Mouse (Mus musculus): ENCODE data around the gene Nhlrc3. TPM values are rescaled to one million over a fixed set of nuclear protein-coding genes. Genes with fewer than 3 reads are reported as not detected.

Nhlrc3 gene
- total RNA-seq, 4 experiments from 2014 or later = 8.3 to 12.6 (median 10.9) TPM

Other genes with a start within 250 kb of the Nhlrc3 start
- 10 to 100 TPM; 23.8 to 26.5 (median 24.1) TPM for gene Proser1, start 334 bp upstream of the Nhlrc3 start, total RNA-seq (2022)
- 1 to 10 TPM in 1 of 4 experiments, under 1 TPM in 3; 0.87 to 1.5 (median 0.95) TPM for gene Stoml3, start 25.3 kb upstream of the Nhlrc3 start, total RNA-seq (2022)
- 1 to 10 TPM; 2.4 to 2.9 (median 2.8) TPM for gene Frem2, start 194.0 kb upstream of the Nhlrc3 start, total RNA-seq (2022)

Measured in layer of hippocampus, adult 8-10 months (tissue).